Mouse (Mus musculus): ENCODE results near the gene Sdhaf4.

The Sdhaf4 gene

GRCm38 (mm10) chr1:23955539-23955938, 49.9 kb downstream of the Sdhaf4 start:
- no peak for DNase-seq (ENCODE audit: low spot score)

DNA sequence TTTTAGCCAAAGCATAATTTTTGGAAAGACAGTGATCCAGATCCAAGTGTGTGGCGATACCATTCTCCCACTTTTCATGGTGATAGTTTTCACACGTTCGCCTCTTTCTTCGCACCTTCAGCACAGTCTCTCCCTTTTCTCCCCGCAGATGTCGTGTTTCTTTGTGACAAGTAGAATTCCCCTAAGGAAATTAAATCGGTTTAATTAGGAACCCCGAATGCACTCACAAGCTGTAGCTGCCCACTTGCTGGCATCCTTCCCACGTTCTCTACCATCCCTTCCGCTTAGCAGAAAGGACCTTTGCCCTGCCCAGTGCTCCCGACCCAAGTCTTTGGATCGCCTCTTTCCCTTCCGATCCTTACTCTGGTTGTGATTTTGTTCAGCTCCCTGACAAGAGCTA, 51.5 kb downstream of the Sdhaf4 start:
- no peak for DNase-seq (ENCODE audit: low spot score)

- no peak for DNase-seq (ENCODE audit: low spot score)
Measured at GRCm38 (mm10) chr1:23948778-23949699, 56.4 kb downstream of the Sdhaf4 start.

DNA sequence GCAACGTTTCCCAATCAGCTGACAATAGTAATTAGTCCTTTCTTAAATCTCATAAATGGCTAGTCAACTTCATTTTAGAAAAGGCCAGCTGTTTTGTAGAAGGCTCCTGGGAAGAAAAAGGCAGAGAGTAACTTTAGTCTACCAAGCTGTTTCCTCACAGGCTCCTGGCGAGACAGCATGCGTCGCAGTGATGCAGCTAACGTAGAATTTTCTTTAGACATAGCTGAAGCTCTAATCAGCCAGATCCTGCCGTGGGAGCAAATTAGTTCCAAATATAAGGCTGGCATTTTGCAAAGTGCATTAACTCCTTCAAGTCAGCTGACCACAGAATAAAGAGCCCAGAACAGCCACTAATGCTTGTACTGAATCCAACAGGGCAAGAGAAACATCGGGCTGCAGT, 57.2 kb downstream of the Sdhaf4 start:
- DNase-seq (ENCODE audit: low spot score), result no peak
